Mouse (Mus musculus) limb, embryonic 15.5 days (tissue): ENCODE data around the gene Rlbp1. TPM values are rescaled to one million over a fixed set of nuclear protein-coding genes. Genes with fewer than 3 reads are reported as not detected.

ENCODE experiments used
- ATAC-seq: fragments of 200-750 bp; cut with Nextera tagmentation; 2 replicates; pipeline ENCODE4 v1.8.0; 2017; ENCODE audit warnings: low read depth, moderate TSS enrichment; ENCODE audit not compliant: insufficient number of reproducible peaks, low FRiP score, low TSS enrichment
- H3K27ac ChIP-seq: fragments of 300-500 bp; sonication (generic); 2 replicates; pipeline ENCODE4 v1.5.1; 2015; ENCODE audit warnings: moderate library complexity, mild to moderate bottlenecking, inconsistent platforms
- H3K27me3 ChIP-seq: fragments of 300-500 bp; sonication (generic); 2 replicates; pipeline ENCODE4 v1.6.1; 2015; ENCODE audit warnings: inconsistent platforms
- H3K36me3 ChIP-seq: fragments of 300-500 bp; sonication (generic); 2 replicates; pipeline ENCODE4 v1.6.1; 2015; ENCODE audit warnings: inconsistent platforms
- H3K4me1 ChIP-seq: fragments of 300-500 bp; sonication (generic); 2 replicates; pipeline ENCODE4 v1.6.1; 2015; ENCODE audit warnings: inconsistent platforms
- H3K4me2 ChIP-seq: fragments of 300-500 bp; sonication (generic); 2 replicates; pipeline ENCODE4 v1.6.1; 2015; ENCODE audit warnings: mild to moderate bottlenecking, inconsistent platforms
- H3K4me3 ChIP-seq: fragments of 300-500 bp; sonication (generic); 2 replicates; pipeline ENCODE4 v1.5.1; 2015; ENCODE audit warnings: mild to moderate bottlenecking, inconsistent platforms
- H3K9ac ChIP-seq: fragments of 300-500 bp; sonication (generic); 2 replicates; pipeline ENCODE4 v1.6.1; 2015; ENCODE audit warnings: inconsistent platforms
- H3K9me3 ChIP-seq: fragments of 300-500 bp; sonication (generic); 2 replicates; pipeline ENCODE4 v1.6.1; 2016; ENCODE audit warnings: inconsistent platforms
- WGBS: fragments of 180-500 bp; shearing (Covaris S2); methylation state at CpG from one replicate; pipeline ENCODE4 v1.1.7; 2015; 5-methylcytosine and 5-hydroxymethylcytosine counted together
- polyA plus RNA-seq: library from polyadenylated mRNA; unstranded; fragments of >200 nt; fragmentation: Nextera tagmentation; extraction: Ambion mirVana; gene quantifications from 2 replicates; pipeline ENCODE4 v1.2.1, GENCODE M21; 2015

The Rlbp1 gene
- polyA plus RNA-seq, 1 experiment from 2014 or later = 2.0 TPM

DNA sequence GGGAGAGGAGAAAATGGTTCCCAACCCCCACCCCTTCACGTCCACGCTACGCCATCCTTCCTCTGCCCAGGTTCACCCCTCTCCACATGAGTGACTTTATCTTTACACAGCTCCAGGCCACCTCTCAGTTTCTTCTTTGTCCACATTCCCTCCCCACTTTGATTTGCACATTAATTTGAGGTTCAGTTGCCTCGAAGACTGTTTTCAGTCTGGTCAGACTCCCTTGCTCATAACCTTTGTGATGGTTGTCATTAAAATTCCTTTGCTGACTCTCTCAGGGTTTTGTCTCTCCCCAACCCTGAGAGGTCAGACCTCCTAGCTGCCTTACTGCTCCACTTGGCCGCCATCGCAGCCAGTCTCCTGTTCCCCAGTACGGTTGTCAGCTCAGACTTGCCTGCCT is 7.8 kb upstream of the Rlbp1 start:
- peaks cover 15% of the 10 kb centered on the region for H3K4me1 ChIP-seq
- H3K4me2 ChIP-seq = no peak overlapping the region
- ATAC-seq = no peak
- 70% methylated on average over 7 of the region's 7 CpGs for WGBS
- H3K27me3 ChIP-seq = no peaks in the 10 kb centered on the region
- H3K9ac ChIP-seq = no peak overlapping the region
- no peak overlapping the region for H3K27ac ChIP-seq
- H3K9me3 ChIP-seq = no peaks in the 10 kb centered on the region
- H3K4me3 ChIP-seq = no peak overlapping the region
- H3K36me3 ChIP-seq = no peaks in the 10 kb centered on the region

DNA sequence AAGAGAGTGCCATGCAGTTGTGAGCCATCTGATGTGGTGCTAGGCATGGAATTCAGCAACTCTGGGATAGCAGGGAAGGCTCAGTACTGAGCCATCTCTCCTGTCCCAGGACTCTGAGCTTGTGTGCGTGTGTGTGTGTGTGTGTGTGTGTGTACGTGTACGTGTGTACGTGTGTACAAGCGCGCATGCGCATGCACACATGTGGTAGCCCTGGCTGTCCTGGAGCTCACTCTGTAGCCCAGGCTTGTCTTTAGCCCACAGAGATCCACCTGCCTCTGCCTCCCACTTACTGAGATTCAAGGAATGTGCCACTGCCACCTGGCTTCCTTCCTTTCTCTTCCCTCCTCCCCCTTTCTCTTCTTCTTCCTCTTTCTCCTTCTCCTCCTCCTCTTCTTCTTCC is 7.1 kb upstream of the Rlbp1 start:
- 95% methylated on average over 7 of the region's 7 CpGs for WGBS

DNA sequence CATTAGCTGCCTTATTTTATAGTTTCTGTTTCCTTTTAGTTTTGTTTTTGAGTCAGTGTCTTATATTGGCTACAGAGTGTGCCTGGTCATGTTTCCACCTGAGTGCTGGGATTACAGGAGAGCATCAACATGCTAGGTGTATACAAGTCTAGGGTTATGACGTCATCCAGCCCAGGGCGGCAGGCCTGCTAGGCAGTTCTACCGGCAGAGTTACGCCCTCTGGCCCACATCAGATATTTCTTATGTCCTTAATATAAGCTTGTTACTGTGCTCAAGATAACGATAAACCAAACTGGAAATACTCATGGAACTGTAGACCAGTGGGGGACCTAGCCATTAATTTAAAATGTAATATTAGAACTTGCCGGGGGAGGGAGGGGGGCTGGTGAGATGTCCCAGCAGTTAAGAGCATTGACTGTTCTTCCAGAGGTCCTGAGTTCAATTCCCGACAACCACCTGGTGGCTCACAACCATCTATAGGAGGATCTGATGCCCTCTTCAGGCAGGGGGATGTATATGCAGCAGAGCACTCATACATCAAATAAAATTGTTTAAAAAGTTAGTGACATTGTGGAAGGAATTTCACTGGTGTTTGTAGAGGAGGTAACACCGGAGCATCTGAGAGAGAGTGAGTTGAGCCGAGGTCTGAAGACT is 6.1 kb upstream of the Rlbp1 start:
- no peaks in the 10 kb centered on the region for H3K36me3 ChIP-seq
- no peak for ATAC-seq
- WGBS = 49% methylated on average over 9 of the region's 9 CpGs

More for the DNA sequence above, 7.1 kb upstream of the Rlbp1 start:
- H3K4me3 ChIP-seq = no peak overlapping the region
- H3K9ac ChIP-seq = no peak overlapping the region
- no peaks in the 10 kb centered on the region for H3K9me3 ChIP-seq
- no peak overlapping the region for H3K27ac ChIP-seq
- no peak overlapping the region for H3K4me2 ChIP-seq
- H3K36me3 ChIP-seq = no peaks in the 10 kb centered on the region
- no peak for ATAC-seq
- no peaks in the 10 kb centered on the region for H3K27me3 ChIP-seq
- H3K4me1 ChIP-seq = peaks cover 15% of the 10 kb centered on the region

GRCm38 (mm10) chr7:79391883-79392649 is 5.2 kb upstream of the Rlbp1 start, which contains the start of gene Fanci:
TSS of gene Fanci (plus strand) at chr7:79391929.
- ATAC-seq = peak; percentile 90
- Histone ChIP-seq H3K4me1 (peaks cover 13% of the 10 kb centered on the region), H3K4me3 (peak within 1 kb of the TSS; percentile 60), H3K27me3 (no peaks in the 10 kb centered on the region), H3K4me2 (peak within 1 kb of the TSS; percentile 98), H3K9ac (peak within 1 kb of the TSS; percentile 55), H3K27ac (peak within 1 kb of the TSS; percentile 95), H3K36me3 (no peaks in the 10 kb centered on the region), H3K9me3 (no peaks in the 10 kb centered on the region)
- WGBS = under 1% methylated on average over 44 of the region's 44 CpGs

More for the DNA sequence above, 6.1 kb upstream of the Rlbp1 start:
- Histone ChIP-seq H3K27me3 (no peaks in the 10 kb centered on the region), H3K4me1 (peaks cover 17% of the 10 kb centered on the region), H3K9me3 (no peaks in the 10 kb centered on the region), H3K9ac (0 out of 2 replicates have a peak overlapping the region, but pooled peaks have one; percentile 55), H3K27ac (peak overlapping the region; percentile 95; the same call in 1 of the 2 replicates), H3K4me3 (peak overlapping the region; percentile 60), H3K4me2 (peak overlapping the region; percentile 98)

- Histone ChIP-seq H3K4me2 (peak overlapping the region; percentile 98), H3K9ac (peak overlapping the region; percentile 55), H3K9me3 (no peaks in the 10 kb centered on the region), H3K4me3 (peak overlapping the region; percentile 60), H3K36me3 (no peaks in the 10 kb centered on the region), H3K27me3 (no peaks in the 10 kb centered on the region), H3K4me1 (peaks cover 18% of the 10 kb centered on the region), H3K27ac (peak overlapping the region; percentile 95)
- 2% methylated on average over 3 of the region's 3 CpGs for WGBS
- no peak for ATAC-seq
These were observed 4.6 kb upstream of the Rlbp1 start for GRCm38 (mm10) chr7:79391471-79391870.

- Histone ChIP-seq H3K9me3 (no peaks in the 10 kb centered on the region), H3K27me3 (no peaks in the 10 kb centered on the region), H3K9ac (no peak overlapping the region), H3K36me3 (no peaks in the 10 kb centered on the region), H3K4me1 (peaks cover 18% of the 10 kb centered on the region), H3K4me3 (no peak overlapping the region), H3K27ac (0 out of 2 replicates have a peak overlapping the region, but pooled peaks have one; percentile 11), H3K4me2 (no peak overlapping the region)
- WGBS = 60% methylated on average over 5 of the region's 5 CpGs
- ATAC-seq = no peak
These were observed 3.4 kb upstream of the Rlbp1 start for GRCm38 (mm10) chr7:79390141-79390708.

DNA sequence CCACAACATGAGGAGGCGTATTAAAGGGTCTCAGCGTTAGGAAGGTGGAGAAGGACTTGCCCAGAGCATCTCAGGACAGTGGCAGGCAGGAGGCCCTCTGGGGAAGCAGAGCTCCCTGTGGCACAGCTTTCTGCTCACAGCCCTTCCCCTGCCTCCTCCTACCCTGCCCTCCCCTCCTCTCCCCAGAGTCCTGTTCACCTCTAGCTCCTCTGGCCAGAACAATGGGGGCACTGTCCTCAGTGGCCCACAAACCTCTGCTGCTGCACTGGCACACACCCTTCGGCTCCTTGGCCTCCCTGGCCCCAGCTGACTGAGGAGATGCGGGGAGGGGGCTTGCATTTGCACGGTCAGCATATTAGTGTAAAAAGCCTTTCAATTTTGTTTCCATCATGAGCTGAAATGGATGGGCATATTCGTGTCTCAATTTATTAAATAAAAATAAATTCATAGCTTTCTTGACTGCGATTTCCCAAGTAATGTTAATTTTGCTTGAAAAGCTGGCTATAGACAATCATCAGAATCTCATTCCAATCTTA is 1.9 kb upstream of the Rlbp1 start:
- Histone ChIP-seq H3K27ac (no peak overlapping the region), H3K36me3 (no peaks in the 10 kb centered on the region), H3K4me1 (peaks cover 18% of the 10 kb centered on the region), H3K4me2 (no peak overlapping the region), H3K9me3 (no peaks in the 10 kb centered on the region), H3K9ac (no peak overlapping the region), H3K27me3 (no peaks in the 10 kb centered on the region), H3K4me3 (no peak overlapping the region)
- 0 out of 2 replicates have a peak, but pooled peaks have one; percentile 20 for ATAC-seq
- WGBS = 77% methylated on average over 7 of the region's 7 CpGs

DNA sequence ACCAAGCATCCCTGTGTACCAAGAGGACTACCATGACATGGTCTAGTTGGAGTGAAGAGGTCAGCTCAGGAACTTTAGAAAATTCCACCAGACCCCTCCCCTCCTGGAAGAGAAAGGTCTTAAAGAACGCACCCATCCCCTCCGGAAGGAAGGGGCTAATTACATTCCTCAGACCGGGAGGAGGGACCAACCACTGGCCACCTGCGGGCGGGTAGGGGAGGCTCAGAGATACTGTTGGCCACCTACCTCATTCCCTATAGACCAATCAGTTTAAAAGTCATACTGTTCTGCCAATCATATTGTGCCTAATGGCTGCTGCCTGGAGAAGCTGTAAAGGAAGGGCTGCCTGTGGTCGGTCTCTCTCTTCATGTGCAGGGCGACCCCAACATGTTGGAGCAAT is 1.1 kb upstream of the Rlbp1 start:
- Histone ChIP-seq H3K9me3 (no peaks in the 10 kb centered on the region), H3K36me3 (no peaks in the 10 kb centered on the region), H3K4me2 (no peak overlapping the region), H3K27me3 (no peaks in the 10 kb centered on the region), H3K27ac (no peak overlapping the region), H3K4me1 (peaks cover 17% of the 10 kb centered on the region), H3K4me3 (no peak overlapping the region), H3K9ac (no peak overlapping the region)
- ATAC-seq = no peak
- 35% methylated on average over 7 of the region's 7 CpGs for WGBS

GRCm38 (mm10) chr7:79387140-79387539 is 292 bp upstream of the Rlbp1 start:
- no peak overlapping the region for H3K9ac ChIP-seq
- H3K4me2 ChIP-seq = no peak overlapping the region
- H3K9me3 ChIP-seq = no peaks in the 10 kb centered on the region
- no peak for ATAC-seq
- H3K4me1 ChIP-seq = peaks cover 10% of the 10 kb centered on the region; the same call in 1 of the 2 replicates
- H3K27me3 ChIP-seq = no peaks in the 10 kb centered on the region
- 77% methylated on average over 8 of the region's 8 CpGs for WGBS
- H3K4me3 ChIP-seq = no peak overlapping the region
- no peaks in the 10 kb centered on the region for H3K36me3 ChIP-seq
- H3K27ac ChIP-seq = peak overlapping the region; percentile 19; the same call in 1 of the 2 replicates

DNA sequence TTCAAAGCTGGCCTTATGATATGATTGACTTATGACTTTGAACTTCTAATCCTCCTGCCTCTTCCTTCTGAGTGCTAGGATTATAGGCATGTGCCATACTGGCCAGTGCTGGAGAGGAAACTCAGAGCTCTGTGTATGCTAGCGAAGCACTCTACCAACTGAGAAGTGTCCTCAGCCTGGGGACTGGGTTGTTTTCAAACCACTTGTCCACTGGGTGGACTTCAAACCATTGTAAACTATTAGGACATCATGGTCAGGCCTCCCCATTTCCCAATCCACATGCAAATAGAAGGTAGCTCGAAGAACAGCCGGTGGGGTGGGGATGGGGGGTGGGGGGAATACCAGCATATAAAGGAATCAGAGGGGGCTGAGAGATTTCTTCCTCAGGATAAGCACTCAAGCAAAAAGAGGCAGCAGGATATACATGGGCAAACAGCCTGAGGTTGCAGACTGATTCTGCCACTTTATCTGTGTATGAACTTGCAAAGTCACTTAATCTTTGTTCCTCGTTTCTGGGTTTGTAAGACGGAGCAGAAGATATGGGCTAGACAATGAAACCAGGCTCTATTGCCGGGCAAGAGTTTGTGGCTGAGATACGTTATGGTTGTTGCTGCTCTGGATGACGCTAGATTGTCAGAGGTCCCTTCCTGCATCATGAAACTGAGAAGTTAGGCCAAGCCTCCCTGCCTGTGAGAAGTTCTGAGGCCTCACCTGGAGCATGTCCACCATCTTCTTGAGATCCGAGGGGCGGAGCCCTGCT is 10.2 kb downstream of the Rlbp1 start:
- no peak overlapping the region for H3K4me3 ChIP-seq
- ATAC-seq = no peak
- no peak overlapping the region for H3K27ac ChIP-seq
- H3K36me3 ChIP-seq = no peaks in the 10 kb centered on the region
- peaks cover under 1% of the 10 kb centered on the region; the same call in 1 of the 2 replicates for H3K4me1 ChIP-seq
- H3K27me3 ChIP-seq = no peaks in the 10 kb centered on the region
- H3K9ac ChIP-seq = no peak overlapping the region
- no peaks in the 10 kb centered on the region for H3K9me3 ChIP-seq
- WGBS = 89% methylated on average over 10 of the region's 10 CpGs
- H3K4me2 ChIP-seq = no peak overlapping the region

DNA sequence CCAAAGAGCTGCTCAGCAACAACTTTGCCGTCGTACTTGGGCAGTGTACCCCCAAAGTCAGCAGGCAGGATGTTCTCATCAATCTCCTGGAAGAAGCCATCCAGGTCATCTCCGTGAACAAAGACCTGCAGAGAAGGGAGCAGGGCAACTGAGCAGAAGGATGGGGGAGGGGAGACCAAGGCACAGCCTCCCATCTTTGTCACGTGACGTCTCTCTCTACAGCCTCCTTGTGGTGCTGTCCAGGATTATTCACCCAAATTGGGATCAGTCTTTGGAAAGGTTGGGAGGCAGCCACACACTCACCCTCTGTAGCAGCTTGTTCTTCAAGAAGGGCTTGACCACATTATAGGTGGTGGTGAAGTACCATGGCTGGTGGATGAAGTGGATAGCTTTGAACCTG is 11.3 kb downstream of the Rlbp1 start:
- H3K4me3 ChIP-seq = no peak overlapping the region
- H3K36me3 ChIP-seq = no peaks in the 10 kb centered on the region
- H3K9ac ChIP-seq = no peak overlapping the region
- H3K4me1 ChIP-seq = peaks cover 8% of the 10 kb centered on the region
- no peaks in the 10 kb centered on the region for H3K27me3 ChIP-seq
- H3K9me3 ChIP-seq = no peaks in the 10 kb centered on the region
- H3K27ac ChIP-seq = no peak overlapping the region
- 80% methylated on average over 5 of the region's 5 CpGs for WGBS
- no peak overlapping the region for H3K4me2 ChIP-seq
- no peak for ATAC-seq
